Mouse (Mus musculus): ENCODE data around the gene Ttpal.
A peak's percentile ranks its signal among the peaks of the same experiment; 100 is the strongest.

The Ttpal gene

DNA sequence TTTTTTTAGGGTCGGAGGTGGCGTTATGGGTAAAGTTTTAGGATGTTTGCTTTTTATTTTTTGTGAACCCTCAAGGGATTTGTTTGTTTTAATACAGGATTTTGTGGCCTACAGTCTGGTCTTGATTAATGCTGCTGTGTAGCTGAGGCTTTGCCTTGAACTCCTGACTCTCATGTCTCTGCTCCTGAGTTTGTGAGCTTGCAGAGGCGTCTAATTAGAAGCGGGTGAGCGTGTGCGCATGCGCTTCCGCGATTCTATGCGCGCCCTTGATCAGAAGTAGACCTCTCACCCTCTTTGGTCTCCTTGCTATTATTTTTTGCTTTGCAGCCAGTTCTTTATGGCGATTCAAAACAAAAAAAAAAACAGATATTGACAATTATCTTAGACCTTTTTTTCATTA, 57.3 kb downstream of the Ttpal start:
- DNase-seq (ENCODE audit: inconsistent age in 2 of 2, low spot score in 1 of 2): peak in 1 of 2 experiments; percentile 55

DNA sequence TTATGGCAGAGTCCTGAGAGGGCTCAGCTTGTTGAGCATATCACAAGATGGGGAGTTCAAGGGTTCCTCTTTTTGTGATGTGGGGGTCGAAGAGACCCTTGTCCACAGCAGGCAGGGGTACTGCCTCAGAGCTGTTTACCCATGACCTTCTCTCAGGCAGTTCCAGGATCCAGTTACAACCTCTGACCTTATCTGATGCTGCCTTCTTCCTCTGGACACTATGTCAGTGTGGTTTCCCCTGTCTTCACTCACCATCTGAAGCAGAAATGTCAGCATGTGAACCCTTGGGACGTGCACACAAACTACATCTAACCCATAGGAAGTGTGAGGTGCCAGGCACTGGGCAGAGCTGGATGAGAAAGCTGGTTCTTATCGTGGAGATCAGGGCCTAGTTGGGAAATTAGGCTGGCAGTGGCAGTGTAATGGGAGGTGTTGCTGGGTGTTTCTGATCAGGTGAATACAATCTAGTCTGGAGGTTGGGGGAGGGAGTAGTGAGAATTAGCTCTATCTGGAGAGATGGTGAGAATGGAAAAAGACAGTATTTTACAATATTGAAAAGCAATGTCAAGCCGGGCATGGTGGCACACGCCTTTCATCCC, 58.1 kb downstream of the Ttpal start:
- peak in 1 of 2 experiments; percentile 51 for DNase-seq (ENCODE audit: inconsistent age in 2 of 2, low spot score in 1 of 2)

DNA sequence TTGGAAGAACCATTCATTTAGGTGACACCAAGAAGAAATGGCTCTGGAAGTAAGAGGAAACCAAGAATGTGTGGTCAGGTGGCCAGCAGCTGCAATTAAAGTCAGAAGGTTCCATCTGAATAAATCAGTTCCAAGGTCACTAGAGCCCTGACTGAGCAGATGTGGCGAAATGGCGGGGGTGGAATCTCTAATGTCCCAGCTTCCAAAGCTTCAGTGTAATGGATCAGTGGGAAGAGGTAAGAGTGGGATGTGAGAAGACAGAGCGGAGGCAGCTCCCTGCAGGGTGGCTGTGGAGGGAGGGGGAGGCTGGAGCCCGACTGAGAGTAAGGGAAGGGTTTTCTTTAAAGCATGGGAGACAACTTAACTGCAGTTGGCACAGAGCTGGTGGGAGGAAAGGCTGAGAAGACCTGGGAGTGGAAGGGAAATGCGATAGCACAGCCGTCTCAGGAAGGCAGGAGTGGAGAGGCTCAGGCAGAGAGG, 59.3 kb downstream of the Ttpal start:
- peak; percentile 40 to 84 for DNase-seq (ENCODE audit: inconsistent age in 2 of 2, low spot score in 1 of 2)

DNA sequence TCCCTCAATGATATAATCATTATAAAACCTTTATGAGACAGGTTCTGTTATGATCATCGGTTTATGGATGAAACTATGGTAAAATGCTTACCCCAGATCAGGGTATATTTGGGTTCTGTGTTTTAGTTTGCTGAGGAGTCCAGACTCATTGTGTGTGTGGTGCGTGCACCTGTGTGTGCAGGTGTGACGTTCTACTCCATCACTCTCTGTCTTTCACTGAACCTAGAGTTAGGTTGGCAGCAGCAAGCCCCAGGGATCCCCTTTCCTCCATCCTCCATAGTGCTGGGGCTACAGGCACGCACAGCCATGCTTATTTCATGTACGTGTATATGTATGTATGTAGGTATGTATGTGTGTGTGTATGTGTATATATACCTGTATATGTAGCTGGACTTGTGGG, 60.0 kb downstream of the Ttpal start:
- DNase-seq (ENCODE audit: inconsistent age in 2 of 2, low spot score in 1 of 2): no peak

DNA sequence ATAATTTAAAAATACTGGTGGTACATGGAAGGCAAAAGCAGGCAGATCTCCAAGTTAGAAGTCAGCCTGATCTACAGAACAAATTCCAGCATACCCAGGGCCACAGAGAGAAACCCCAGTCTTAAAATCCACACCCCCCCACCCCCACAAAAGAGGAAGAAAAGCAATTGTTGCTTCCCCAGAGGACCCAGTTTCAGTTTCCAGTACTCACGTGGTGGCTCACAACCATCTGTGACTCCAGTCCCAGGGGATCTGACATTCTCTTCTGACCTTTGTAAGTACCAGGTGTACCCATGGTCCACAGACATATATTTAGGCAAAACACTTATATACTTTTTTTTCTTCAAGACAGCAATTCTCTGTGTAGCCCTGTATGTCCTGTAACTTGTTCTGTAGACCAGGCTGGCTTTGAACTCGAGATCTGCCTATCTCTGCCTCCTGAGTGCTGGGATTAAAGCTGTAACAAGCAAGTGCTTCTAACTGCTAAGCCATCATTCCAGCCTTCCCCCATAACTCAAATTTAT, 60.6 kb downstream of the Ttpal start:
- DNase-seq (ENCODE audit: inconsistent age in 2 of 2, low spot score in 1 of 2): no peak

DNA sequence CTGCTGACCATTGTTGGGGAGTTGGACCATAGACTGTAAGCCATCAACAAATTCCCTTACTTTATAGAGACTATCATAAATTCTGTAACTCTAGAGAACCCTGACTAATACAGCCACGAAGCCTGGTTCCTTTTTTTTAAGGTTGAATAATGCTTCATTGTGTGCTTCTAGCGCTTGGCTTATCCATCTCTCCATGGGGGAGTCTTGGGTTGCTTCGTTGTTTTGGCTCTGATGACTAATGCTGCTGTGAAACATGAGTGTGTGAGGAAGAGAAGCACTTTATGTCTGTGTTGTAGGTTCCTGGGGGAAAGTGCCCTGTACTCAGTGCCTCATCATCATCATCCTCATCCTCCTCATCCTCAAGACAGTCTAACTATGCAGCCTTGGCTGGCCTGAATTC, 61.8 kb downstream of the Ttpal start:
- peak in 1 of 2 experiments; percentile 50 for DNase-seq (ENCODE audit: inconsistent age in 2 of 2, low spot score in 1 of 2)

DNA sequence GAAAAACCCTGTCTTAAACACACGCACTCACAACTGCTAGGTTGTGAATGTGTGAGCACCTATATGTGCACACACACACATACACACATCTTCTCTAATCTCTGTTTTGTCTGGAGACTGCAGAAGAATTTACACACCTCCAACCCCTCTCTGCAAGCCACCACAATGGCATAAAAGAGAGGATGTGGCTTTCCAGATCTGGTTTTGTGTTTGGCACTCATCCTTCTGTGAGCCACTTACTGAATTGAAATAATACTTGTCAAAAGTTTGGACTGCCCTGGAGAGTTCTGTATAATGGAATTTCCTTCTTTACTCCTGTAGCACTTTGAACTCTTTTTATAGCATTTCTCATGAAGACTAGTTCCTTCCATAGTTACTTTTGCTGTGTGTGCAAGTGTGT, 64.9 kb downstream of the Ttpal start:
- no peak for DNase-seq (ENCODE audit: inconsistent age in 2 of 2, low spot score in 1 of 2)

All from adrenal gland, adult (tissue).